Comparison of ENCODE assay signal across 8 mouse cellular contexts in the genomic region with DNA sequence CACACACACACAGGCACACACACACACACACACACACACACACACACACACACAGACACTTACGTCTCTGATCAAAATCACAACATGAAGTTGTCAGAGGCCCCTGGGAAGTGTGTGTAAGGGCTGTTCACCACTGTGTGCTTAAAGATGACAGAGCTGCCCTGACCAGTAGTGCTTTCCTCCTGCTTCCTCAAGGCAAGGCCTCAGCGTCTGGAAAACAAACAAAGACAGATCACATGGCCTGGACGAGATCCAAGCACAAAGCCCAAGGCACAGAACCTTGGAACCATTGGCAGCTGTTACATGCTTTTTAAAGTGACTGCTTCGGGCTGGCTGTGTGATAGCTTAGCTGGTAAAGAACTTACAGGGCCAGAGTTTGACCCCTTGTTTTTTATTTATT. TPM values are rescaled to one million over a fixed set of nuclear protein-coding genes. Genes with fewer than 3 reads are reported as not detected.
DNase-seq lines count a peak whose midpoint lies in the region; ATAC-seq lines count a peak whose summit lies in the region.

No protein-coding gene starts in this region.

- H3K36me3 ChIP-seq in liver, embryonic 16.5 days (ENCODE audit: control insufficient read depth, insufficient read depth): peaks cover 8% of the 10 kb centered on the region; the same call in 1 of the 2 replicates
- peaks cover 3% of the 10 kb centered on the region; the same call in 1 of the 2 replicates for H3K36me3 ChIP-seq in liver, embryonic 11.5 days (ENCODE audit: control insufficient read depth, insufficient read depth, low read length)
- no peaks in the 10 kb centered on the region for H3K36me3 ChIP-seq in lung, embryonic 15.5 days

- intact Hi-C loops in gastrocnemius, postnatal 36 days (cut with DNase I): no loop called here

- DNase-seq in liver, embryonic 11.5 days (ENCODE audit: low spot score): no peak
- DNase-seq in gastrocnemius, postnatal 36 days: peak; percentile 46 to 77
- DNase-seq in kidney, adult 18-20 months: peak; percentile 88
- DNase-seq in testis, postnatal 14 days (ENCODE audit: low spot score): peak; percentile 63

- H3K4me2 ChIP-seq in liver, embryonic 16.5 days (ENCODE audit: low read depth, low read length): no peak overlapping the region
- no peak overlapping the region for H3K4me2 ChIP-seq in liver, embryonic 11.5 days
- H3K4me2 ChIP-seq in lung, embryonic 15.5 days: no peak overlapping the region

- H3K27me3 ChIP-seq in liver, embryonic 16.5 days (ENCODE audit: control insufficient read depth, insufficient read depth, low read depth, low read length): no peaks in the 10 kb centered on the region
- no peaks in the 10 kb centered on the region for H3K27me3 ChIP-seq in liver, embryonic 11.5 days (replicated peaks; ENCODE audit: control insufficient read depth, insufficient read depth, low read length)
- H3K27me3 ChIP-seq in lung, embryonic 15.5 days: no peaks in the 10 kb centered on the region

- no peaks in the 10 kb centered on the region for H3K9me3 ChIP-seq in liver, embryonic 16.5 days (replicated peaks; ENCODE audit: control insufficient read depth, low read length)
- H3K9me3 ChIP-seq in liver, embryonic 11.5 days (ENCODE audit: control insufficient read depth, low read length): no peaks in the 10 kb centered on the region
- H3K9me3 ChIP-seq in lung, embryonic 15.5 days: no peaks in the 10 kb centered on the region

- WGBS in liver, embryonic 16.5 days (ENCODE audit: insufficient replicate concordance): 55% methylated on average over 4 of the region's 4 CpGs
- 68% methylated on average over 4 of the region's 4 CpGs for WGBS in liver, embryonic 11.5 days
- 5% methylated on average over 4 of the region's 4 CpGs for WGBS in lung, embryonic 15.5 days

- H3K27ac ChIP-seq in liver, embryonic 16.5 days (ENCODE audit: low read length): no peak overlapping the region
- H3K27ac ChIP-seq in liver, embryonic 11.5 days (ENCODE audit: low read depth, low read length): no peak overlapping the region
- peak overlapping the region; percentile 47; the same call in 1 of the 2 replicates for H3K27ac ChIP-seq in brown adipose tissue, adult 24 weeks (replicated peaks; ENCODE audit: low read depth, low read length)
- H3K27ac ChIP-seq in lung, embryonic 15.5 days: peak overlapping the region; percentile 66

- no peak overlapping the region for H3K4me3 ChIP-seq in liver, embryonic 16.5 days (ENCODE audit: low read depth, low read length)
- no peak overlapping the region for H3K4me3 ChIP-seq in liver, embryonic 11.5 days (ENCODE audit: low read depth, low read length)
- H3K4me3 ChIP-seq in brown adipose tissue, adult 24 weeks (ENCODE audit: insufficient read depth, low read depth, low read length): no peak overlapping the region
- no peak overlapping the region for H3K4me3 ChIP-seq in lung, embryonic 15.5 days

- H3K9ac ChIP-seq in liver, embryonic 16.5 days (ENCODE audit: low read depth, low read length): no peak overlapping the region
- H3K9ac ChIP-seq in liver, embryonic 11.5 days (ENCODE audit: low read depth, low read length): no peak overlapping the region
- H3K9ac ChIP-seq in lung, embryonic 15.5 days: no peak overlapping the region; the same call in 1 of the 2 replicates

- peak; percentile 53; the same call in 1 of the 2 replicates for ATAC-seq in liver, embryonic 16.5 days (ENCODE audit: low read depth)
- no peak for ATAC-seq in liver, embryonic 11.5 days (replicated peaks; ENCODE audit: low FRiP score)
- ATAC-seq in lung, embryonic 15.5 days (ENCODE audit: borderline replicate concordance, extremely low read depth, low FRiP score, low TSS enrichment): peak; percentile 81
- no peak for ATAC-seq in monocyte, adult 5-6 weeks (replicated peaks; ENCODE audit: insufficient number of reproducible peaks, low FRiP score, low TSS enrichment, poor library complexity, severe bottlenecking)

- no peaks in the 10 kb centered on the region for H3K4me1 ChIP-seq in liver, embryonic 16.5 days (ENCODE audit: control insufficient read depth, low read depth, low read length)
- H3K4me1 ChIP-seq in liver, embryonic 11.5 days (replicated peaks; ENCODE audit: control insufficient read depth, insufficient read depth, low read length): peaks cover 5% of the 10 kb centered on the region; the same call in 1 of the 2 replicates
- peaks cover 11% of the 10 kb centered on the region; the same call in 1 of the 2 replicates for H3K4me1 ChIP-seq in brown adipose tissue, adult 24 weeks (ENCODE audit: control insufficient read depth, insufficient read depth, insufficient read length, low read length)
- peaks cover 19% of the 10 kb centered on the region for H3K4me1 ChIP-seq in lung, embryonic 15.5 days

RNA-seq across cellular contexts. Expression of a gene that starts 31.5 kb away (rescaled TPM):
- polyA plus RNA-seq in liver, embryonic 16.5 days (2015; fragmentation: Nextera tagmentation; extraction: Ambion mirVana): 0.83 and 1.3 TPM in 2 replicates
- polyA plus RNA-seq in liver, embryonic 11.5 days (2014; fragmentation: Nextera tagmentation; extraction: Ambion mirVana): 1.3 and 1.6 TPM in 2 replicates
- polyA plus RNA-seq in brown adipose tissue, adult 24 weeks (2012; ENCODE audit: insufficient read depth, insufficient read length, missing spikeins): not detected in 2 replicates
- not detected for total RNA-seq in gastrocnemius, postnatal 36 days (2021)
- 0.44 and 0.46 TPM in 2 replicates for polyA plus RNA-seq in lung, embryonic 15.5 days (2015; fragmentation: Nextera tagmentation; extraction: Ambion mirVana)
- 0.32 to 0.78 TPM (median 0.38 TPM) in 3 replicates for total RNA-seq in monocyte, adult 5-6 weeks (2017)

RNA-seq across cellular contexts. Expression of a gene that starts 58.4 kb away (rescaled TPM):
- polyA plus RNA-seq in liver, embryonic 16.5 days (2015; fragmentation: Nextera tagmentation; extraction: Ambion mirVana): 1.9 and 2.3 TPM in 2 replicates
- 4.9 and 5.7 TPM in 2 replicates for polyA plus RNA-seq in liver, embryonic 11.5 days (2014; fragmentation: Nextera tagmentation; extraction: Ambion mirVana)
- polyA plus RNA-seq in brown adipose tissue, adult 24 weeks (2012; ENCODE audit: insufficient read depth, insufficient read length, missing spikeins): 18.5 and 18.8 TPM in 2 replicates
- total RNA-seq in gastrocnemius, postnatal 36 days (2021): 10 to 100 TPM; 19.4 to 19.8 TPM
- polyA plus RNA-seq in lung, embryonic 15.5 days (2015; fragmentation: Nextera tagmentation; extraction: Ambion mirVana): 4.0 and 4.4 TPM in 2 replicates
- 11.2 to 18.6 TPM (median 12.8 TPM) in 3 replicates for total RNA-seq in monocyte, adult 5-6 weeks (2017)

Comparison
In these comparisons a context has a peak if more than half of its experiments do, and no peak if none do; other contexts are left out.
1. ATAC-seq: peak in liver, embryonic 16.5 days (single experiment) and lung, embryonic 15.5 days (single experiment); none in liver, embryonic 11.5 days (single experiment) and monocyte, adult 5-6 weeks (single experiment).
2. H3K27ac ChIP-seq: peak in brown adipose tissue, adult 24 weeks (single experiment) and lung, embryonic 15.5 days (single experiment); none in liver, embryonic 16.5 days (single experiment) and liver, embryonic 11.5 days (single experiment).